8 mouse cellular contexts compared by ENCODE assay signal in the genomic region with DNA sequence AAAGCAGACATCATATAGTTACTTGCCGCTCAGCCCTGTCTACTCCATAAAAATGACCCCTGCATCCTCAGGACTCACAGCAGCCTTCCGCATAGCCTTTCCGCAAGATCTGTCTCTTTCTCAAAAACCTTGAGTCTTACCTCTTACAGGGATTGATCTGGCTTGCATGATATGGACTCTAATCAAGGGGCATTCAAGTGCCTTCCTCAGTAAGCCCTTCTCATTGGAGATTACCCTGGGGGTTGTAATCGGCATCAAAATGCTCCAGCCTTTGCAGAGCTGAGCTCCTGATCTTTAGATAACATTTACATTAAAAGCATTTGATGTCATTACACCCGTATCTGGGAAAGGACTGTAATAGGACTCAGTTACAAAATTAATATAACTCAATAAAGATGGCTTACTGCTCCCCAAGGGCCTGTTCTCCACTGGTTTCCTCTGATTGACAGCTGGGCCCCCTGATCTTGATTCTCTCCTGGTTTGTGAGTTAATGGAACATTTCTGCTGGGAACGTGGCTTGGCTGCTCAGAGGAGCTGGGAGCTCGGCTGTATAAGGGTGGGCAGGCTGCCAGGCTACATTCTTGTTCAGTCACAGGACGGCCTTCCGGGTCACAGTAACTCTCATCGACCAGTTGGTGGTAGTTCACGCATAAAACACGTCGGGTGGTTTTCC.
A peak's percentile ranks its signal among the peaks of the same experiment; 100 is the strongest.
DNase-seq lines count a peak whose midpoint lies in the region; ATAC-seq and TF ChIP-seq lines count a peak whose summit lies in the region.

No protein-coding gene starts in this region.

- peak; percentile 19 for DNase-seq in liver
- no peak for DNase-seq in liver, postnatal 0 days
- peak; percentile 38 for DNase-seq in brain, adult 2 months (ENCODE audit: low read depth, low spot score)
- peak; percentile 22 to 49 for DNase-seq in gastrocnemius, postnatal 36 days
- peak; percentile 28 for DNase-seq in ovary, postnatal 14 days (ENCODE audit: low spot score)
- no peak for DNase-seq in left cerebral cortex, adult 11 months (ENCODE audit: low spot score)

- TF ChIP-seq EP300 in liver, postnatal 0 days (IDR thresholded peaks at IDR 0.05; ENCODE audit: low read depth), result no peak

- WGBS in liver, postnatal 0 days (ENCODE audit: insufficient replicate concordance), result 77% methylated on average over 13 of the region's 13 CpGs
- WGBS in kidney, embryonic 15.5 days, result 53% methylated on average over 13 of the region's 13 CpGs

- no peak overlapping the region for H3K27ac ChIP-seq in liver, postnatal 0 days (ENCODE audit: low read depth)
- peak overlapping the region; percentile 80 for H3K27ac ChIP-seq in kidney, embryonic 15.5 days

- no peak for ATAC-seq in liver, postnatal 0 days
- ATAC-seq in kidney, embryonic 15.5 days (replicated peaks; ENCODE audit: low FRiP score), result peak; percentile 81
- ATAC-seq in CD4-positive, CD25-positive, alpha-beta regulatory T cell, adult 4 months, result no peak

- no peak for TF ChIP-seq CTCF in liver, postnatal 0 days (IDR thresholded peaks at IDR 0.05; ENCODE audit: low read depth)

- no peak overlapping the region for H3K9ac ChIP-seq in liver, postnatal 0 days (replicated peaks)
- no peak overlapping the region for H3K9ac ChIP-seq in kidney, embryonic 15.5 days

- no peaks in the 10 kb centered on the region for H3K9me3 ChIP-seq in liver, postnatal 0 days (ENCODE audit: low read length)
- no peaks in the 10 kb centered on the region for H3K9me3 ChIP-seq in kidney, embryonic 15.5 days (replicated peaks)

- H3K27me3 ChIP-seq in liver, postnatal 0 days (ENCODE audit: insufficient read depth, low read length), result no peaks in the 10 kb centered on the region
- no peaks in the 10 kb centered on the region for H3K27me3 ChIP-seq in kidney, embryonic 15.5 days

- H3K36me3 ChIP-seq in liver, postnatal 0 days (replicated peaks; ENCODE audit: insufficient read depth, low read length), result no peaks in the 10 kb centered on the region
- H3K36me3 ChIP-seq in kidney, embryonic 15.5 days, result peaks cover 6% of the 10 kb centered on the region; the same call in 1 of the 2 replicates

- H3K4me2 ChIP-seq in liver, postnatal 0 days (ENCODE audit: low read depth, low read length), result no peak overlapping the region
- no peak overlapping the region for H3K4me2 ChIP-seq in kidney, embryonic 15.5 days

- no peaks in the 10 kb centered on the region for H3K4me1 ChIP-seq in liver, postnatal 0 days (ENCODE audit: insufficient read depth)
- H3K4me1 ChIP-seq in kidney, embryonic 15.5 days, result peaks cover 17% of the 10 kb centered on the region

- intact Hi-C loops in gastrocnemius, postnatal 36 days (cut with DNase I), result no loop called here

- H3K4me3 ChIP-seq in liver, postnatal 0 days (ENCODE audit: low read depth, low read length), result no peak overlapping the region
- H3K4me3 ChIP-seq in kidney, embryonic 15.5 days (replicated peaks), result no peak overlapping the region

Comparison
In these comparisons a context has a peak if more than half of its experiments do, and no peak if none do; other contexts are left out.
1. DNase-seq: peak in liver (single experiment), brain, adult 2 months (single experiment), gastrocnemius, postnatal 36 days (2 of 2) and ovary, postnatal 14 days (single experiment); none in liver, postnatal 0 days (single experiment) and left cerebral cortex, adult 11 months (single experiment).